Mouse (Mus musculus) limb, embryonic 14.5 days (tissue): ENCODE data around the gene Gns. TPM values are rescaled to one million over a fixed set of nuclear protein-coding genes. Genes with fewer than 3 reads are reported as not detected.

Source experiments
- ATAC-seq: fragments of 200-750 bp; cut with Nextera tagmentation; 2 replicates; pipeline ENCODE4 v1.8.0; 2017; ENCODE audit warnings: low read depth, moderate number of reproducible peaks, moderate TSS enrichment; ENCODE audit not compliant: low FRiP score
- DNase-seq: peaks from one replicate; pipeline ENCODE4 v3.0.0-alpha.2; 2015; ENCODE audit warnings: low spot score
- H3K27ac ChIP-seq: fragments of 300-500 bp; sonication (generic); replicated peaks from 2 replicates; pipeline ENCODE4 v1.5.1; 2014; ENCODE audit warnings: low read depth, mild to moderate bottlenecking, low read length, moderate library complexity, mixed read lengths
- H3K27me3 ChIP-seq: fragments of 300-500 bp; sonication (generic); 2 replicates; pipeline ENCODE4 v1.6.1; 2014; ENCODE audit warnings: low read length, mixed read lengths; ENCODE audit not compliant: control insufficient read depth, insufficient read depth
- H3K36me3 ChIP-seq: fragments of 300-500 bp; sonication (generic); 2 replicates; pipeline ENCODE4 v1.6.1; 2014; ENCODE audit warnings: mild to moderate bottlenecking, low read length, moderate library complexity, mixed read lengths; ENCODE audit not compliant: control insufficient read depth, insufficient read depth
- H3K4me1 ChIP-seq: fragments of 300-500 bp; sonication (generic); 2 replicates; pipeline ENCODE4 v1.6.1; 2014; ENCODE audit warnings: antibody characterized with exemption, low read length, mixed read lengths; ENCODE audit not compliant: control insufficient read depth, insufficient read depth
- H3K4me2 ChIP-seq: fragments of 300-500 bp; sonication (generic); replicated peaks from 2 replicates; pipeline ENCODE4 v1.6.1; 2014; ENCODE audit warnings: low read depth, mild to moderate bottlenecking, low read length, moderate library complexity; ENCODE audit not compliant: severe bottlenecking
- H3K4me3 ChIP-seq: fragments of 300-500 bp; sonication (generic); replicated peaks from 2 replicates; pipeline ENCODE4 v1.5.1; 2014; ENCODE audit warnings: low read length
- H3K9ac ChIP-seq: fragments of 300-500 bp; sonication (generic); 2 replicates; pipeline ENCODE4 v1.6.1; 2014; ENCODE audit warnings: mild to moderate bottlenecking, low read depth, low read length, moderate library complexity; ENCODE audit not compliant: severe bottlenecking
- H3K9me3 ChIP-seq: fragments of 300-500 bp; sonication (generic); 2 replicates; pipeline ENCODE4 v1.6.1; 2016; ENCODE audit warnings: low read length; ENCODE audit not compliant: control insufficient read depth
- POLR2A ChIP-seq: fragments of 200-500 bp; IDR thresholded peaks from 2 replicates; pipeline ENCODE4 v1.8.0; 2012; ENCODE audit warnings: inconsistent platforms, mild to moderate bottlenecking, moderate library complexity, borderline replicate concordance; ENCODE audit not compliant: insufficient read depth, insufficient read length; ENCODE audit errors: extremely low read depth
- WGBS: fragments of 180-500 bp; shearing (Covaris S2); extraction: QIAGEN DNeasy Blood & Tissue Kit; methylation state at CpG from one replicate; pipeline ENCODE4 v1.1.7; 2014; 5-methylcytosine and 5-hydroxymethylcytosine counted together
- polyA plus RNA-seq, 2 experiments: library from polyadenylated mRNA; depleted of rRNA in 1 of 2; stranded (reverse) in 1 of 2; unstranded in 1 of 2; fragments of >200 nt; fragmentation: Nextera tagmentation in 1 of 2; extraction: Ambion mirVana in 1 of 2; gene quantifications; 2 replicates each; pipeline versions ENCODE4 v1.2.1 to v1.2.3; 2012 to 2014

Gene Gns
- polyA plus RNA-seq, 2 experiments: 41.6 to 62.0 TPM

- no peak overlapping the region for H3K4me3 ChIP-seq
- H3K4me1 ChIP-seq: peaks cover 64% of the 10 kb centered on the region
- no peak overlapping the region for H3K4me2 ChIP-seq
- H3K9ac ChIP-seq: no peak overlapping the region
- H3K27ac ChIP-seq: no peak overlapping the region
- DNase-seq (no peak), ATAC-seq (no peak)
- TF ChIP-seq POLR2A: no peak
- H3K36me3 ChIP-seq: peaks cover 3% of the 10 kb centered on the region
- no peaks in the 10 kb centered on the region for H3K9me3 ChIP-seq
- WGBS: 78% methylated on average over 3 of the region's 3 CpGs
- no peaks in the 10 kb centered on the region for H3K27me3 ChIP-seq
Observed at GRCm38 (mm10) chr10:121424455-121424854, 59.6 kb downstream of the Gns start.

- Histone ChIP-seq H3K4me1 (peaks cover 65% of the 10 kb centered on the region), H3K27ac (no peak overlapping the region), H3K4me2 (no peak overlapping the region), H3K9ac (no peak overlapping the region), H3K9me3 (no peaks in the 10 kb centered on the region), H3K4me3 (no peak overlapping the region), H3K27me3 (no peaks in the 10 kb centered on the region), H3K36me3 (peaks cover 3% of the 10 kb centered on the region)
- WGBS: 78% methylated on average over 5 of the region's 5 CpGs
- ATAC-seq (no peak), DNase-seq (no peak)
- no peak for TF ChIP-seq POLR2A
Observed at GRCm38 (mm10) chr10:121425079-121425478, 60.2 kb downstream of the Gns start.

GRCm38 (mm10) chr10:121425506-121426025 is 60.7 kb downstream of the Gns start:
- no peaks in the 10 kb centered on the region for H3K9me3 ChIP-seq
- DNase-seq (no peak), ATAC-seq (no peak)
- peaks cover 65% of the 10 kb centered on the region for H3K4me1 ChIP-seq
- no peak overlapping the region for H3K27ac ChIP-seq
- no peak overlapping the region for H3K9ac ChIP-seq
- no peak for TF ChIP-seq POLR2A
- no peak overlapping the region for H3K4me2 ChIP-seq
- peaks cover 3% of the 10 kb centered on the region for H3K36me3 ChIP-seq
- H3K27me3 ChIP-seq: no peaks in the 10 kb centered on the region
- no peak overlapping the region for H3K4me3 ChIP-seq
- 67% methylated on average over 14 of the region's 14 CpGs for WGBS

GRCm38 (mm10) chr10:121426458-121427070 is 61.7 kb downstream of the Gns start:
- H3K4me2 ChIP-seq: no peak overlapping the region
- no peak for DNase-seq
- no peak overlapping the region for H3K9ac ChIP-seq
- TF ChIP-seq POLR2A: no peak
- no peak overlapping the region for H3K4me3 ChIP-seq
- H3K27ac ChIP-seq: no peak overlapping the region
- H3K9me3 ChIP-seq: no peaks in the 10 kb centered on the region
- ATAC-seq: no peak
- WGBS: 25% methylated on average over 5 of the region's 5 CpGs
- no peaks in the 10 kb centered on the region for H3K27me3 ChIP-seq
- peaks cover 66% of the 10 kb centered on the region for H3K4me1 ChIP-seq
- H3K36me3 ChIP-seq: peaks cover 3% of the 10 kb centered on the region

GRCm38 (mm10) chr10:121427136-121427535 is 62.2 kb downstream of the Gns start:
- Histone ChIP-seq H3K36me3 (peaks cover 3% of the 10 kb centered on the region), H3K9ac (no peak overlapping the region), H3K4me1 (peaks cover 71% of the 10 kb centered on the region), H3K4me2 (no peak overlapping the region), H3K9me3 (no peaks in the 10 kb centered on the region), H3K4me3 (no peak overlapping the region), H3K27ac (0 out of 2 replicates have a peak overlapping the region, but pooled peaks have one; percentile 13), H3K27me3 (no peaks in the 10 kb centered on the region)
- WGBS: 71% methylated on average over 5 of the region's 5 CpGs
- TF ChIP-seq POLR2A: no peak
- DNase-seq (no peak), ATAC-seq (no peak)
